Mouse (Mus musculus) left cerebral cortex, adult 18-20 months (tissue): ENCODE results near the gene Srm. TPM values are rescaled to one million over a fixed set of nuclear protein-coding genes. Genes with fewer than 3 reads are reported as not detected.

Experiments used
- DNase-seq, 2 experiments: peaks; one replicate each; pipeline ENCODE4 v3.0.0; 2021 to 2022; ENCODE audit warnings: low spot score in 2 of 2, mixed read lengths in 1 of 2
- total RNA-seq, 2 experiments: library from RNA; stranded (reverse); gene quantifications; 2 replicates each; pipeline ENCODE4 v1.2.3; 2021

The Srm gene
- total RNA-seq, 2 experiments from 2014 or later, result 72.1 to 77.0 TPM

GRCm38 (mm10) chr4:148600316-148600715 is 9.0 kb downstream of the Srm start:
- DNase-seq, result no peak

GRCm38 (mm10) chr4:148601871-148602270 is 10.6 kb downstream of the Srm start:
- no peak for DNase-seq

- DNase-seq, result no peak
Measured at GRCm38 (mm10) chr4:148602357-148603120, 11.2 kb downstream of the Srm start, which contains the start of gene Masp2. TSS of gene Masp2 (plus strand) at chr4:148602554.

- DNase-seq, result no peak
Measured at GRCm38 (mm10) chr4:148603376-148604139, 12.3 kb downstream of the Srm start.

GRCm38 (mm10) chr4:148604141-148604540 is 12.8 kb downstream of the Srm start:
- DNase-seq, result peak; percentile 70 to 83

GRCm38 (mm10) chr4:148604541-148605165 is 13.3 kb downstream of the Srm start:
- peak in 1 of 2 experiments; percentile 50 for DNase-seq

GRCm38 (mm10) chr4:148607758-148608157 is 16.5 kb downstream of the Srm start:
- peak; percentile 82 to 86 for DNase-seq

GRCm38 (mm10) chr4:148609805-148610204 is 18.5 kb downstream of the Srm start:
- no peak for DNase-seq

GRCm38 (mm10) chr4:148610631-148611364 is 19.5 kb downstream of the Srm start:
- no peak for DNase-seq

GRCm38 (mm10) chr4:148612557-148612956 is 21.3 kb downstream of the Srm start:
- no peak for DNase-seq

GRCm38 (mm10) chr4:148613738-148614137 is 22.4 kb downstream of the Srm start:
- no peak for DNase-seq

GRCm38 (mm10) chr4:148619805-148620204 is 28.5 kb downstream of the Srm start:
- DNase-seq, result no peak

GRCm38 (mm10) chr4:148620718-148621117 is 29.4 kb downstream of the Srm start:
- DNase-seq, result no peak

- no peak for DNase-seq
Measured at GRCm38 (mm10) chr4:148622485-148622884, 31.2 kb downstream of the Srm start.

GRCm38 (mm10) chr4:148623609-148624008 is 32.3 kb downstream of the Srm start:
- no peak for DNase-seq

GRCm38 (mm10) chr4:148625010-148625409 is 33.7 kb downstream of the Srm start:
- no peak for DNase-seq

- DNase-seq, result peak; percentile 45 to 47
Measured at GRCm38 (mm10) chr4:148625756-148626622, 34.7 kb downstream of the Srm start.

- DNase-seq, result peak; percentile 94 to 95
Measured at GRCm38 (mm10) chr4:148626623-148627185, 35.4 kb downstream of the Srm start, which contains the start of gene Tardbp. TSS of gene Tardbp (minus strand) at chr4:148627019.

GRCm38 (mm10) chr4:148627246-148627645 is 35.9 kb downstream of the Srm start:
- no peak for DNase-seq
